Mouse (Mus musculus) hindbrain, postnatal 0 days (tissue): ENCODE results near the gene Tmsb15b2. TPM values are rescaled to one million over a fixed set of nuclear protein-coding genes. Genes with fewer than 3 reads are reported as not detected.

ENCODE experiments used
- ATAC-seq: fragments of 200-750 bp; cut with Nextera tagmentation; 2 replicates; pipeline ENCODE4 v1.8.0; 2017; ENCODE audit warnings: mild to moderate bottlenecking, moderate TSS enrichment, moderate library complexity
- DNase-seq: peaks from one replicate; pipeline ENCODE4 v3.0.0-alpha.2; 2015; ENCODE audit warnings: low spot score
- H3K27ac ChIP-seq: fragments of 300-500 bp; sonication (generic); 2 replicates; pipeline ENCODE4 v1.5.1; 2014; ENCODE audit warnings: mild to moderate bottlenecking
- H3K27me3 ChIP-seq: fragments of 300-500 bp; sonication (generic); 2 replicates; pipeline ENCODE4 v1.6.1; 2014; ENCODE audit warnings: low read length, mixed read lengths; ENCODE audit not compliant: insufficient read depth
- H3K36me3 ChIP-seq: fragments of 300-500 bp; sonication (generic); 2 replicates; pipeline ENCODE4 v1.6.1; 2014; ENCODE audit warnings: low read length, mixed read lengths; ENCODE audit not compliant: insufficient read depth
- H3K4me1 ChIP-seq: fragments of 300-500 bp; sonication (generic); 2 replicates; pipeline ENCODE4 v1.6.1; 2014; ENCODE audit warnings: antibody characterized with exemption, low read length, mixed read lengths; ENCODE audit not compliant: insufficient read depth
- H3K4me2 ChIP-seq: fragments of 300-500 bp; sonication (generic); 2 replicates; pipeline ENCODE4 v1.6.1; 2014; ENCODE audit warnings: low read depth, mild to moderate bottlenecking, low read length, moderate library complexity, mixed read lengths
- H3K4me3 ChIP-seq: fragments of 300-500 bp; sonication (generic); 2 replicates; pipeline ENCODE4 v1.5.1; 2014; ENCODE audit warnings: low read length
- H3K9ac ChIP-seq: fragments of 300-500 bp; sonication (generic); replicated peaks from 2 replicates; pipeline ENCODE4 v1.6.1; 2014; ENCODE audit warnings: mild to moderate bottlenecking, low read length, moderate library complexity, mixed read lengths
- H3K9me3 ChIP-seq: fragments of 300-500 bp; sonication (generic); 2 replicates; pipeline ENCODE4 v1.6.1; 2016; ENCODE audit warnings: low read length, mixed read lengths
- CTCF ChIP-seq: IDR thresholded peaks from 2 replicates; pipeline ENCODE4 v1.5.1; 2016; ENCODE audit warnings: antibody characterized with exemption, control low read depth, low read depth
- WGBS: fragments of 180-500 bp; shearing (Covaris S2); extraction: QIAGEN DNeasy Blood & Tissue Kit; methylation state at CpG from one replicate; pipeline ENCODE4 v1.1.7; 2014; 5-methylcytosine and 5-hydroxymethylcytosine counted together
- polyA plus RNA-seq: library from polyadenylated mRNA; unstranded; fragments of >200 nt; fragmentation: Nextera tagmentation; extraction: Ambion mirVana; gene quantifications from 2 replicates; pipeline ENCODE4 v1.2.1, GENCODE M21; 2015
- total RNA-seq: library from RNA; depleted of rRNA; stranded (reverse); fragments of >200 nt; gene quantifications from 2 replicates; pipeline ENCODE4 v1.2.3, GENCODE M21; 2014; rRNA removed

Tmsb15b2 gene
- total and polyA plus RNA-seq, 2 experiments from 2014 or later = 1.0 to 74.9 TPM

- Histone ChIP-seq H3K4me3 (no peak overlapping the region), H3K9ac (no peak overlapping the region), H3K36me3 (no peaks in the 10 kb centered on the region), H3K27ac (no peak overlapping the region), H3K4me1 (no peaks in the 10 kb centered on the region), H3K27me3 (no peaks in the 10 kb centered on the region), H3K9me3 (no peaks in the 10 kb centered on the region), H3K4me2 (no peak overlapping the region)
- no peak for ATAC-seq
- no peak for DNase-seq
- WGBS = 46% methylated on average over 3 of the region's 3 CpGs
- no peak for TF ChIP-seq CTCF
Observed at GRCm38 (mm10) chrX:136937985-136938384, 37.3 kb downstream of the Tmsb15b2 start.

GRCm38 (mm10) chrX:136927031-136927430 lies 48.3 kb downstream of the Tmsb15b2 start, which contains the start of gene H2bfm:
TSS of gene H2bfm (plus strand) at chrX:136927325.
- H3K36me3 ChIP-seq = no peaks in the 10 kb centered on the region
- ATAC-seq (no peak), DNase-seq (no peak)
- H3K4me3 ChIP-seq = no peak within 1 kb of the TSS
- TF ChIP-seq CTCF = no peak
- 92% methylated on average over 14 of the region's 14 CpGs for WGBS
- no peaks in the 10 kb centered on the region for H3K27me3 ChIP-seq
- H3K4me1 ChIP-seq = no peaks in the 10 kb centered on the region
- peaks cover 6% of the 10 kb centered on the region for H3K9me3 ChIP-seq
- H3K27ac ChIP-seq = no peak within 1 kb of the TSS
- H3K9ac ChIP-seq = no peak within 1 kb of the TSS
- no peak within 1 kb of the TSS for H3K4me2 ChIP-seq

GRCm38 (mm10) chrX:136925863-136926262 lies 49.4 kb downstream of the Tmsb15b2 start:
- H3K36me3 ChIP-seq = no peaks in the 10 kb centered on the region
- DNase-seq = peak; percentile 1
- H3K4me1 ChIP-seq = no peaks in the 10 kb centered on the region
- no peak overlapping the region for H3K4me3 ChIP-seq
- H3K27ac ChIP-seq = no peak overlapping the region
- H3K9ac ChIP-seq = no peak overlapping the region
- no peak overlapping the region for H3K4me2 ChIP-seq
- no peak for TF ChIP-seq CTCF
- no peaks in the 10 kb centered on the region for H3K27me3 ChIP-seq
- no peak for ATAC-seq
- peaks cover 6% of the 10 kb centered on the region for H3K9me3 ChIP-seq

Other genes starting within 250 kb of the Tmsb15b2 start
- gene Morf4l2, start 231.8 kb downstream of the Tmsb15b2 start, total RNA-seq = 250 and 251 TPM in 2 replicates
- 527 and 536 TPM in 2 replicates for gene Morf4l2, start 231.8 kb downstream of the Tmsb15b2 start, polyA plus RNA-seq
- not detected in 2 replicates for gene Glra4, start 195.4 kb downstream of the Tmsb15b2 start, total RNA-seq
- 0.11 TPM in 1 of 2 replicates, not detected in the other for gene Glra4, start 195.4 kb downstream of the Tmsb15b2 start, polyA plus RNA-seq
- gene Plp1, start 152.8 kb downstream of the Tmsb15b2 start, total RNA-seq = 54.3 and 64.8 TPM in 2 replicates
- 46.2 and 67.2 TPM in 2 replicates for gene Plp1, start 152.8 kb downstream of the Tmsb15b2 start, polyA plus RNA-seq
- gene Rab9b, start 106.7 kb downstream of the Tmsb15b2 start, total RNA-seq = 19.9 and 24.9 TPM in 2 replicates
- 13.3 and 17.3 TPM in 2 replicates for gene Rab9b, start 106.7 kb downstream of the Tmsb15b2 start, polyA plus RNA-seq
- gene H2bfm, start 48.2 kb downstream of the Tmsb15b2 start, total RNA-seq = not detected in 2 replicates
- gene H2bfm, start 48.2 kb downstream of the Tmsb15b2 start, polyA plus RNA-seq = not detected in 2 replicates
- gene Tmsb15l, start 1.4 kb upstream of the Tmsb15b2 start, total RNA-seq = 1.7 and 4.2 TPM in 2 replicates
- gene Tmsb15l, start 1.4 kb upstream of the Tmsb15b2 start, polyA plus RNA-seq = 8.8 and 9.1 TPM in 2 replicates
- 0.68 and 19.2 TPM in 2 replicates for gene Tmsb15b1, start 1.4 kb upstream of the Tmsb15b2 start, total RNA-seq
- 39.0 and 43.7 TPM in 2 replicates for gene Tmsb15b1, start 1.4 kb upstream of the Tmsb15b2 start, polyA plus RNA-seq
- 151 and 166 TPM in 2 replicates for gene Zcchc18, start 17.7 kb upstream of the Tmsb15b2 start, total RNA-seq
- 495 and 508 TPM in 2 replicates for gene Zcchc18, start 17.7 kb upstream of the Tmsb15b2 start, polyA plus RNA-seq
- gene Slc25a53, start 62.8 kb upstream of the Tmsb15b2 start, total RNA-seq = 24.8 and 28.4 TPM in 2 replicates
- 12.2 and 12.6 TPM in 2 replicates for gene Slc25a53, start 62.8 kb upstream of the Tmsb15b2 start, polyA plus RNA-seq
- gene Fam199x, start 74.1 kb upstream of the Tmsb15b2 start, total RNA-seq = 9.8 and 10.9 TPM in 2 replicates
- 6.4 and 6.8 TPM in 2 replicates for gene Fam199x, start 74.1 kb upstream of the Tmsb15b2 start, polyA plus RNA-seq
- gene Esx1, start 146.6 kb upstream of the Tmsb15b2 start, total RNA-seq = not detected in 2 replicates
- gene Esx1, start 146.6 kb upstream of the Tmsb15b2 start, polyA plus RNA-seq = not detected in 2 replicates